Mouse (Mus musculus): Measurements from ENCODE around the gene Ebf3.

The Ebf3 gene

DNA sequence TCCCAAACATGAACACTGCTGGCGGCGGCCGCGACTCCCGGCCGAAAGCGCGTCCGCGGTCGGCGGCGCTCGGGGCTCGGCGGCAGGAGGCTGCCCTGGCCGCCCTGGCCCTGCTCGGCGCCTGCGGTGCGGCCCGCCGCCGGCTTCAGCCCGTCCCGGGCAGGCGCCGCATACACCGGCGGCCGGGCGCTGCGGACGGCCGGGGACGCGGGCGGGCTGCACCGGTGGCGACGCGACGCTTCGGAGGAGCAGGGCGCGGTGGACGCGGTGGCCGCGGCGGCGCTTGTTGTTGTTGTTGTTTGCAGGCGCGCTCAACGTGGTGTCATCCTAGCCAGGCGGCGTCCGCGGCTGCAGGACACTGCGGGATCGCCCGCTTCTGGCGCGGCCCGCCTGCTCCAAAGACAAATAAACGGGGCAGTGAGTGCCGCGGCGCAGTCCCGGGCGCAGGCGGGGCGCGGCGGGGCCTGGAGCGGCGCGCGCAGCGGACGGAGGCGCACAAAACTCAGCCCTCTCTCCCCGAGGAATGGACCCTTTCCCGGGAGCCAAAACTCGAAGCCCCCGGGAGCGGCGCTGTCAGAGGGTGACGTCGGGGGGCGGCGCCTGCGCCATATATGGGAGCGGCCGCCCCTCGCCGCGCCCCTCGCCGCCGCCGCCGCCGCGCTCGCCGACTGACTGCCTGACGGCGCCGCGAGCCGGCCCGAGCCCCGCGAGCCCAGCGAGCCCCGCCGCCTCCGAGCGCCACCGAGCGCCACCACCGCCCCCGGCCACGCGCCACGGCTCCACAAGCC is at the start of gene Ebf3:
TSS of gene Ebf3 (minus strand) at position 542 of the 788 bp plus-strand sequence.
- in situ Hi-C loops (cut with MboI; ENCODE audit: unreplicated experiment in 2 of 2) = loop anchor here in 1 of 2 experiments (10.0 kb wide), 1 partner anchor 131 kb away; no protein-coding TSS in a partner anchor

DNA sequence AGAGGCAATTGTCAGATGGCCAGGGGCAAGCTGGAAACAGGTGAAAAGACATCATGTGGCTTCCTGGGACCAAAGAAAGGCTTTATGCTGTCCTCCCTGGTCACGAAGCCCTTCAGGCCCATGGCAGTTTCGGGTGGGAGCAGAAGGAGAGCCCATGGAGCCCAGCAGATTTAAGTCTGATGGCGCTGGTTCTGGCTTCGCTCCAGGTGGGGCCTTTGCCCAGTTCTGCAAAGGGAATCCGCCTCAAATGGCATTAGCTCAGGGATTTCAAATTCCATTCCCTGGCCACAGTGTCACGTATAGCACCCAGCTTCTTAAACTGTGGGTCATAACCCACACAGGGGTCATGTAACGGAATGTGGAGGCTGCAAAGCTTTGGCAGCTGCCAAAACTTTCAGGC is 32.6 kb upstream of the Ebf3 start:
- in situ Hi-C loops (cut with MboI; ENCODE audit: unreplicated experiment in 2 of 2) = no loop called here

DNA sequence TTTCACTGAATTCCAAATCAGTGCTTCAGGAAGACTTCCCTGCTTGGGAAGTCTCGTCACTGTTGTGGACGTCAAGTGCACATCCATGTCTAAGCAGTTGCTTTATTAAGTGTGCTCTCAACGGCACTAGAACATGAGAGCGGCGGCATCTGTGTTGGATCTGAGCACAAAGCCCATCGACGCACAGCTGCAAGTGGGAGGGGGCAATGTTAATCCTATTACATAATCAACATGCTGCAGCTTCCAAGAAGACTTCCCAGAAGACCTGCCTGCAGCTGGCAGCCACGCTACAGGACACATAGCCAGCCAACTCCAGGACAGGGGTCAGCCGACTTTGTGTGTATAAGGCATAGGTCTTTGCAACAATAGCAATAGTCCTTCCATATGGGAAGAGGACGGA is 31.8 kb upstream of the Ebf3 start:
- in situ Hi-C loops (cut with MboI; ENCODE audit: unreplicated experiment in 2 of 2) = no loop called here

DNA sequence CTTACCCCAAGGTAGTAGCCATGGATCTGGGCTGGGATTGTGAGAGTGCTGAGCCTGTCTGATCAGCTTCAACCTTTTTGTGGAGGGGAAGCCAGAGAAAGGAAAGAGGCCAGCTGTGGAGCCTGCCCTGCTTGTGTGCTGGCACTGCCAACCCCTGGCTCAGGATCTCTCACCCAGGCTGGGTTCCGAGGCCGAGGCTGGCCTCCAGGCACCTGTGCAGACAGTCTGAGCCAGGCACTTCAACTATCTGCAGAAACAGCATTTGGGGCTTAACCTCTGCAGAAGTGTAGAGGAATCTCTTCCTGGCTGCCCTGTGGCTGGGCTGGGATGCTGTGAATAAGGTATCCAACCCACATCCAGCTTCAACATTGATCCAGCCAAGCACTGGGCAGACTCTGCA is 19.7 kb upstream of the Ebf3 start:
- in situ Hi-C loops (cut with MboI; ENCODE audit: unreplicated experiment in 2 of 2) = no loop called here

DNA sequence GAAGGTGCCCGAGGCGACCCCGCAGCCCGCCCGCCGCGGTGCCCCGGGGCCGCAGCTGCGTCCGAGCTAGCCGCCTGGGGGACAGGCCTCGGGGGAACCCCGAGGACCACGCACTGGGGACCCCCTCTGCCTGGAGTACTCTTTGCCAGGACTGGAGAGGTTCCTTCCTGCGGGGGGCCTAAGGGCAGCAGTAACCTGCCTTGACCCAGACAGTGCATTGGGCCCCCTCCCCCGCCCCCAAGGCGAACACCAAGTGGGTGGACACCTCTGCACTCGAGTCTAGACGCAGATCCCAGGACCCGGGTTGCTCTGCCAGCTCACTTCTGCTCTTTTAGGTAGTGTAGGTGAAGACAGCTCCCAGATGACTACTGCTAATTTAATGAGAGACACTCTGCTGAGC is 8.7 kb upstream of the Ebf3 start:
- in situ Hi-C loops (cut with MboI; ENCODE audit: unreplicated experiment in 2 of 2) = no loop called here

DNA sequence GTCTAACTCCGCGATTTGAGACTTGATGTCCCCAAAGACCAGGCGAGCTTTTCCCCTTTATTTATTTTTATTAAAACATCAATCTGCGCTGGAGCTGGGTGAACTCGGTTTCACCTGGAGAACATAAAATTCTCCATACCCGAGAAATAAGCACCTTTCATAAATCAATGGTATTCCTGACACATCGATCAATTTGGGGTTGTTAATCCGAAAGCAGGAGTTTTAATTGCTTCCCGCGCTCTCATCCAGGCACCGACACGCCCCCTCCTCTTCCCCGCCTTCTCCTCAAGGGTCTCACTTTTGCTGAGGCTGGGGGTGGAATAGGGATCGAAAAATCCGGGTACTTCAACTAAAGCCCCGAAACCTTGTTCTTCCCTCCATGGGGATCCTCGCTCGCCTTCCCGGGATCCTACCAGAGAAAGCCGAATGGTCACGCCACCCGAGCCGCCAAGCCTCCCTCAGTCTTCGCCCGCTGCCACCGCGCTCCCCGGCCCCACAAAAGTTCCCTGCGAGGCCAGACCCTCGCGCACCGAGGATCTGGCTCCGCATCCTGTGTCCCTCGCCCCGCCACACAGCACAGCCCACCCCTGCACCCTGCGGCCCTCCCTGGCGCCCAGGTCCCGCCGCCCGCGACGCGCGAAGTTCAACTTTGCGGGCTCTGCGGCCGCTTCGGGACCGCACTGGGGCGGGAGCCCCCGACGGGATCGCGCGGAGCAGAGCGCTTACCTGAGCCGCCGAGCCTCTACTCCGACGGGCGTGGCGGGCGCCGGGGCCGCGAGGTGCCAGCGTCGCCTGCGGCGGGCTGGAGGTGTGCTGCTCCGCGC is 7.9 kb upstream of the Ebf3 start:
- in situ Hi-C loops (cut with MboI; ENCODE audit: unreplicated experiment in 2 of 2) = no loop called here

DNA sequence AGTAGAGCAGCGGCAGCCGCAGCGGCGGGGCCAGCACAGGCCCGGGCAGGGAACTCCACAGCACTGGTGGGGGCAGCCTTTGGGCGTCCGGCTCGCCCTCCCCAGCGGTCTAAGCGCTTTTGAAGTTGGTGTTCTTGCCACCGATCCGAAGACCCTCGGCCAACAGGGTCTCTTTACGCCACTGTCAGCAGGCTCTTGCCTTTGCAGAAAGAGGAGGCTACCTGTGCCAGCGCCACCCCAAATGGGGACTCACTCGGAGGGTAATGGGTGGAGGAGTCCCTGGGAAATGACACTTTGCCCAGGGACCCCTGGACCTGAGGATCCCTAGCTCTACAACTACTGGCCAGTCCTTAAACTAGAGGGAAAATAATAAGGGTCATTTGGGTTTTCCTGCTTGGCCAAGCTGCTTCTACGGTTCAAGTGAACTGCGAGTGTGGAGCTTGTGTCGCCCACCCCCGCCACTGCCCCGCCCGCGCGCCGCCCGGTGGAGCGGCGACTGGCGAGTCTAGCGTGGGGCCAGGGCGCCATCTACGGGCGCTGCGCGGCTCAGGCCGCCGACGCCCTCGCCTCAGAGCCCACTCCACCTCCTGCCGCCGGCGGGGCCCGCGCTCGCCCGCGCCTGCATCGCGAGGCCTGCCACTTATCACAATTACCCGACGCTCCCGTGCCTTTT is 7.0 kb upstream of the Ebf3 start:
- in situ Hi-C loops (cut with MboI; ENCODE audit: unreplicated experiment in 2 of 2) = no loop called here

DNA sequence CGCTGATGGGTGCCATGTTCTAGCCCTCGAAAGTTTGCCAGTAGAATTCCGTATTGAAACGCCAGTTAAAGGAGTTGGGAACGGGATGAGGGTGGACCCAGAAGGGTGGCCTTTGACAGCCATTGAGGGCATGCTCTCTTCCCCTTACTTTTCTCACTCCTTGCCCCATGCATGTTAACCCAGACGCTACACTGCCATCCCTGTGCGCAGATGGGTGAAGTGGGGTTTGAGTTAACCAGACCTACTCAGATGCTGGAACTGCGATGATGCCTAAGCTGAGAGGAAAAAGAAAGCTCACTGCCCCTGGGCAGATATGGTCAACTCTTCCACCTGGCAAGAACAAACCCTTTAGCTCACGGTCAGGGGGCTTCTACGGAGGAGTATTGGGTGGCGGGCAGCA is 6.1 kb upstream of the Ebf3 start:
- in situ Hi-C loops (cut with MboI; ENCODE audit: unreplicated experiment in 2 of 2) = no loop called here

DNA sequence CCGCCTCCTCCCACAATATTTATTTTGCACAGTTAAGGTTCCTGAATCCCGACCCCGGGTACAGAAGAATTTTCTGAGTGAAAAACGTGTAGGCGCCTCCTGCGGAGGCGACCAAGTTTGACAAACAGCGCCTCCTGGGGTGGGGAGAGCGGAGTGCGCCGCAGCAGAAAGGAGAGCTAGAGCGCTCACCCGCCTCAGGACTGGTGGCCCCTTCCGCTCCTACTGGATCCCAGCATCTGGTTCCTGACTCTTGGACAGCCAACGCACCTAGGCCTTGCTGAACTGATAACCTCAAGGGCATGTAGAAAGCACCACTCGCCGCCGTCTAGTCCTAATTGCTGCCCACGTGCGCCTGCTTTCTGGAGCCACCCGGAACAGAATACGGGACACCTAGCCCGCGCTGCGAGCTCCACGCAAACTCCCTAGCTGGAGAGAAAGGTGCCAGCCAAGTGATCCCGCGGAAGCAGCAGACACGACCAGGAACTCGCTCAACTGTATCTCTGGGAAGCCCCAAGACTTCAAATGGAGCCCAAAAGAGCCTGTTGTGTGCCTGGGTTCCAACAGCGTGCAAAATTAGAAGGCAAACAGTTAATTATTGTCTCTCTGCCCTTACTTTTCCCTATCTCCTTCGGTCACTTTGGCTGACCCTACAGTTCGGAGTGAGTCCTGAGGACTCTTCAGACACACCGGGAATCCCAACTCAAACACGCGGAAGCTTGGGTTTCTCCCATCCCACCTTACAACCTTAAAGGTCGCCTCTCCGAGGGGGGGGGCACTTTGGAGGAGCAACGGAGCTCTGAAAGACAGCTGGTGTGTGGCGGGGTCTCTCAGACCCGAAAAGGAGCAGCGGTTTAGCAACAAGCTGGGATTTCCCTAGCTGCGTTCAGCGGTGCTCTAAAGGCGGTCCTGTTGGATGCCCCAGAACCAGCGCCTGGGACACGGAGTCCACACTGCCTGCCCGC is 5.0 kb upstream of the Ebf3 start:
- in situ Hi-C loops (cut with MboI; ENCODE audit: unreplicated experiment in 2 of 2) = loop anchor here in 1 of 2 experiments (10.0 kb wide), 1 partner anchor 126 kb away; no protein-coding TSS in a partner anchor

DNA sequence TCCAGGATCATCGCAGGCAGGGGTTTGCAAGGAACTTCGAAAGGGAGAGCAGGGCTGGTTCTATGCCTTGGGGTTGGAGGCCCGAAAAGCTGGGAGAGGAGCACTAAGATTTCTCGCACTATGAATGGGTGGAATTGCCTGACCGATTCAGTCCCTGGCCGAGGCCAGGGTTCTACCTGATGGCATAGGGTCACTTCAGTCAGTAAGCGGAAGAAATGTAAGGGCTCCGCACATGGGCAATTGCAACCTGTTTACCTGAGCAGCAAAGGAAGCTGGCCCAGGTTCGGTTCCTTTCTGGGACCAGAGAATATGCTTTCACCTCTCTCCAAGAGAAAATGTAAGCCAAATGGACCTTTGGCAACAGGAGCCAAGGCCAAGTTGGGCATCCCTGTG is 4.1 kb upstream of the Ebf3 start:
- in situ Hi-C loops (cut with MboI; ENCODE audit: unreplicated experiment in 2 of 2) = loop anchor here in 1 of 2 experiments (10.0 kb wide), 1 partner anchor 126 kb away; no protein-coding TSS in a partner anchor

DNA sequence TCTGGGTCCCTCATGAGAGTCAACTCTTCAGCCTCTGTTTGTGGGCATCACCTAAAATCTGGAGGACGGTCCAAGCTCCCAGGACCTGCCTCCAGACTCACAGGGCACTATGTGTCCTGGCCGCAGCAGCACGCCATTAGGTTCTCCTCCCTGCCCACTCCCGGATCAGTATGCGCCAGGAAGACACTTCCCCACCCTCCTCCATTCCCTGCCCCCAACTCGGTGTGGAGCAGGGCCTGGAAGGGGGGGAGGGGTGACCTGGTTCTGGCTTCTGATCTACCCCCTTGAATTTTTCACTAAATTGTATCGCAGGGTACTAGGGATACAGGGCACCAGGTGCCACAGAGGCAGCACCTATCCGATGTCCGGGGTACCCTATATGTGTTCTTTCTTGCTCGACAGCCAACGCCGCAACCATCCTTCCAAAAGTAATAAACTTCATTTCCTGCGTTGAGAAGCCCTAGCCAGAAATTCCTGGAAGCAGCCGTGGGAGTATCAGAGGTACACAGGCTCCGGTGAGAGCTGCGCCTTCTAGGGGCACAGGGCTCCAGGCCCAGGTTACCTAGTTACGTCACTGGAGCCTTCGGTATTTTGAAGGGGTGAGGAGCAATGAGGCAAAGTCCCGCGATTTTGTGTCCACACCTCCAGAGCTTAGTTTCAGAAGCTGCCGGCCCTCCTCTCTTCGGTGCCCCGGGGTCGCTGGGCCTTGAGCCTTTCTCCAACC is 3.6 kb upstream of the Ebf3 start:
- in situ Hi-C loops (cut with MboI; ENCODE audit: unreplicated experiment in 2 of 2) = loop anchor here in 1 of 2 experiments (10.0 kb wide), 1 partner anchor 127 kb away; no protein-coding TSS in a partner anchor

DNA sequence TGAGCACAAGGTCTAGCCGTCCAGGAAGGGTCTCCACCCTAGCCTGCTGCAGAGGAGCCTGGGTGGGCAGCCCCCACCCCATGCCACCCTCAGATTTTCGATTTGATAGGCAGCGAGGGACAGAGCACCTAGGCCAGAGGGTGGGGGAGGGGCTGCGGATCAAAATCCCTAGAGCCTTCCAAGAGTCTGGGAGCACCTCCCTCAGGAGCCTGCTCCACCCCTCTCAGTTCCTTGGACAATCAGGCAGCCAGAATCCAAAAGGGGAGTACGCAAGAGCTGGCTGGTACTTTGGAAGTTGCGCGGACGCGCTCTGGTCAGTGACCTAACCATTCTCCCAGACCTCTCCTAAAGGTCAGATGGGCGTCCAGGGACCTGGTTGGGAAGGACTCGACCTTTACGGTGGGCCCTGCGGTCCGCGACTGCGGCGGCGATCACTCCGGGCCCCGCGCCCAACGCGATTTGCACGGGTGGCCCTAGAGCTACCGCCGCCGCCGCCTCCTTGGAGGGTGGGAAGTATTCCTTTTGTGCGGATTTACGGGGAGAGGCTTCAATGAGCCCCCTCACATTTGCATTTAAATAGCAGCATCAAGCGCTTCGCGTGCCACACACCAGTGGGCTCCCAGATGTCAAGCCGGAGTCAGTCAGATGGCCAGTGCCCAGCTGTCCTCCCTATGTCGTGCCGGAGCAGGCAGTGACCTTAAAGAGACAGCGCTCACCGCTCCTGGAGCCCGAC is 2.8 kb upstream of the Ebf3 start:
- in situ Hi-C loops (cut with MboI; ENCODE audit: unreplicated experiment in 2 of 2) = loop anchor here in 1 of 2 experiments (10.0 kb wide), 1 partner anchor 128 kb away; no protein-coding TSS in a partner anchor

DNA sequence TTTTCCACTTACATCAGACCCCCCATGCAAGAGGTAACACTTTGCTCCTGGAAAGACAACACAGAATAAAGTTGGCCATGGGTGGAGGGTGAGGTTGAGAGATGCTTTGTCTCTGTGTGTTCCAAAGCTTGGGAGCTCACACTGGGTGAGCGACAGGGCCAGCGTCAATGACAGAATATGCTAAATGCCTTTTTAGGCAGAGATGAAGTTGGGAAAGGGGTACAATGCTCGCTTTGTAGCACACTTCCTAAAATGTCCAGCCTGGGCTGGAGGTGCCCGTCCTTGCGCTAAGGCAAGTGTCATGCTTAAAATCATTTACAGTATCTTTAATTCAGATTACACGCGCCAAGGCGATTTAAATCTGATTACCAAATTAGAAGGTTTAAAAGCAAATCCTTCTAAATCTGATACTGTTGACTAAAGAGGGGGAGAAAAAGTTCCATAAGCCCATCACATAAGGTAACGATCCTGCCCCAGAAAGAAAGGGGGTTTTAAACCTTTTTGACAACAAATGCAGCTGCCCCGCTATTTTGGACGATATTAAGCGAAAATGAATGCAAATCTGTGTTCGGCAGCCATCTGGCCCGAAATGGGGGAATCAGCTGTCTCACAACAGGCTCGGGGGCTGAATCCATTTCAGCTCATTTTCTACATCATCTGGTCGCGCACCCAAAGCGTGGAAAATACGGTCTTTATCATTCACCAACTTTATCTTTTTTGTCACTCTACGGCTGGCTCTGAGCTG is 2.1 kb upstream of the Ebf3 start:
- in situ Hi-C loops (cut with MboI; ENCODE audit: unreplicated experiment in 2 of 2) = loop anchor here in 1 of 2 experiments (10.0 kb wide), 1 partner anchor 128 kb away; no protein-coding TSS in a partner anchor

DNA sequence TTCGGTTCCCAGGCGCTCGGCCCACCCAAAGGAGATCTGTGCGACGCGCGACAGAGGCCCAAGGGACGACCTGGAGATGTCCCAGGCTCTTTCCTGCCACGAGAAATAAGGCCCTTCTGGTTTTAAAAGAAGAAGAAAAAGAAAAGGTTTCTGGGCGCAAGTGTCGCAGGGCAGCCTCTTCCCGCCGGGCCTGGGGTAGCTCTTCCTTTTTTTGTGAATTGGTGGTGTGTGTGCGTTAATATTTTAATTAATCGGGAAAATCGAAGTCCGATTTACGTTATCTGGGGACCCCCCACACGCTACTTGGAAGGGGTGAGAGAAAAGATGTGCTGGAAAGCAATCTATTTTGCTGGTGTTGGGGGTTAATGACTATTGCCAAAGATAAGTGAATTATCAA is 1.3 kb upstream of the Ebf3 start:
- in situ Hi-C loops (cut with MboI; ENCODE audit: unreplicated experiment in 2 of 2) = loop anchor here in 1 of 2 experiments (10.0 kb wide), 1 partner anchor 129 kb away; no protein-coding TSS in a partner anchor

DNA sequence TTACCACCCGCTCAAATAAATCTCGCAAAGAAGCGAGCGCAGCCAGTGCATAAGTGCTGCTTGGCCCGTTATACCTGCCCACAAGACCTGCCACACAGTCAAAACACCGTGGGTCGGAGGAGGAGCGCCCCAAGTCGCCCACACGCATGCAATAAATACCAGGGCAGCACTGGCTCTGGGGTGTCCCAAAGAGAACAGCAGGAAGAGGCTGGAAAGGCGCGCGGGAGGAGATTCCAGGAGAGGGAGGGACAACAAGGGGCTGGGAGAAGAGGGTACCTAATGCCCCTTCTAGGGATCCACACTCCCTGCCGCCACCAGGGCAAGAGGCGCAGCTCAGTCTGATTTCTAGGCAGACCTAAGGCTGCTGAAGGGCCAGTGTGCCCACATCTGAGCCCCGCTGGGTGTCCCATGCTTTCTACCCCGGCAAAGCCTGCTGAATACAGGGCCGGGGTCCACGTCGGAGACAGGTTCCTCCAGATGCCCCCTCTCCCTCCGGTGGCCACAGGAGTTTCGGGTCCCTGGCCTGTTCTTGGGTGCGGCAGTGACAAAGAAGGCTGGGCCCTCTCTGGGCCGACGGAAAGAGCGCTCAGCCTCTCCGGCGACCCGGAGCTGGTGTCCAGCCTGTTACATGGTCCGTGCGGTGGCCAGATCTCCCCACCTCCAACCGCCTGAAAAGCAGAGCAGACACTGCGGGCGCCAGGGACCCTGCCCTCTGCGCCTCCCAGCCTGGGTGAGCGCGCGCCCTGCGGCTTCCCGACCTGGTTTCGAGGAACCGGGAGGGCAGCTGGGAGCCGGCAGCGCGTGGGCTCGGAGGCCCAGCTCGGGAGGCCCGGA is 682 bp upstream of the Ebf3 start:
- in situ Hi-C loops (cut with MboI; ENCODE audit: unreplicated experiment in 2 of 2) = loop anchor here in 1 of 2 experiments (10.0 kb wide), 1 partner anchor 130 kb away; no protein-coding TSS in a partner anchor

DNA sequence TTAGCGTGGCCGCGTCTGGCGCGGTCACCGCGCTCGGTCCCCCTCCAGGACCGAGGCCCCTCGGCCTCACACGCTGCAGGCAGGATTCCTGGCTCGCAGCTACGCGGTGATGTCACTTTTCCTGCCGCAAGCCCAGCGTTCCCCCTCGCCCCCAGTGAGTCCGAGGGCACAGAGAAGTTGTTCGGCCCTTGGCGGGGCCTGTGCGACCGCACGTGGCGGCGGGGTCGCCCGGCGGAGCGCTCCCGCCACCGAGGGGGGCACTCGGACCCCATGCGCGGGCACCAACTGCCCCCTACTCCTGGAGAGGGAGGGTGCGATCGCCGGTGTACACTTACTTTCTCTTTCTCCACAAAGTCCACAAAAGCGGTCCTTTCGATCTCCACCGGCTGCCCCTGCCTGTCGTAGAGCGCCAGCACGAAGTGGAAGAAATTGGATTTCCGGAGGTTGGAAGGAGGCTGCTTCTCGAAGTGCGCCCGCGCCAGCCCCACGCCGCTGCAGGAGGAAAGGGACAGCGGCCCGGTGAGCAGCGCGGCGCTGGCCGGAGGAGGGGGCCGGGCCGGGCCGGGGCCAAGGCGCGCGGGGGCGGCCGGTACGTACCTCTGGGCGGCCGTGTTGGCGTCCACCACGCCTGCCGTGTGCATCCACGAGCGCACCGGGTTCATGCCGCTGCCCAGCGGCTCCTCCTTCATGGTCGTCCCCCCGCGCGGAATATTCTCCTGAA is 902 bp downstream of the Ebf3 start:
- in situ Hi-C loops (cut with MboI; ENCODE audit: unreplicated experiment in 2 of 2) = loop anchor here in 1 of 2 experiments (10.0 kb wide), 1 partner anchor 131 kb away; no protein-coding TSS in a partner anchor

Measured in v-Abl transformed pro-B cells (cell line).